Mouse (Mus musculus) megakaryocyte, embryonic 14.5 days (primary cell): ENCODE results near the gene Gm20594.

Source experiments
- FLI1 ChIP-seq: IDR thresholded peaks from 2 replicates; pipeline ENCODE4 v1.6.1; 2012; ENCODE audit warnings: low read length, inconsistent platforms, mixed read lengths
- GATA1 ChIP-seq: IDR thresholded peaks from 3 replicates; pipeline ENCODE4 v1.6.1; 2012; ENCODE audit warnings: mixed read lengths, low read length, inconsistent platforms, borderline replicate concordance

GRCm38 (mm10) chr6:79846829-79847228 lies 29.1 kb downstream of the Gm20594 start:
- no peak for TF ChIP-seq GATA1
- TF ChIP-seq FLI1: no peak
